Mouse (Mus musculus): ENCODE measurements around the gene Tnnt3. TPM values are rescaled to one million over a fixed set of nuclear protein-coding genes. Genes with fewer than 3 reads are reported as not detected.

Tnnt3 gene
- total and polyA plus RNA-seq, 3 experiments, result not detected

- TF ChIP-seq MYB (IDR thresholded peaks at IDR 0.05; ENCODE audit: low read depth, low read length), result no peak
- TF ChIP-seq ZMIZ1 (IDR thresholded peaks at IDR 0.05; ENCODE audit: low read depth, low read length), result no peak
- no peak for TF ChIP-seq UBTF (IDR thresholded peaks at IDR 0.05; ENCODE audit: borderline replicate concordance, insufficient read depth, low read depth, low read length)
- TF ChIP-seq ELF1 (IDR thresholded peaks at IDR 0.05; ENCODE audit: low read depth, low read length), result no peak
- no peak for TF ChIP-seq TBP (IDR thresholded peaks at IDR 0.05; ENCODE audit: low read depth, low read length)
- no peak for TF ChIP-seq POLR2AphosphoS5 (IDR thresholded peaks at IDR 0.05; ENCODE audit: borderline replicate concordance, low read depth, low read length)
- no peak for TF ChIP-seq ZC3H11A (IDR thresholded peaks at IDR 0.05; ENCODE audit: low read depth, low read length)
- no peak for TF ChIP-seq ZNF384 (IDR thresholded peaks at IDR 0.05; ENCODE audit: low read depth, low read length)
- no peak for TF ChIP-seq TCF12 (IDR thresholded peaks at IDR 0.05; ENCODE audit: low read depth, low read length)
- TF ChIP-seq HCFC1 (IDR thresholded peaks at IDR 0.05; ENCODE audit: low read depth, low read length), result no peak
- TF ChIP-seq E2F4 (IDR thresholded peaks at IDR 0.05; ENCODE audit: borderline replicate concordance, low read depth, low read length), result no peak
- TF ChIP-seq USF2 (IDR thresholded peaks at IDR 0.05; ENCODE audit: borderline replicate concordance in 1 of 2, insufficient read depth in 1 of 2, low read depth in 1 of 2, low read length in 2 of 2), result no peak
- Histone ChIP-seq H3K9me3 (replicated peaks; ENCODE audit: insufficient read depth, low read length) (no peaks in the 10 kb centered on the region), H3K27ac (ENCODE audit: control insufficient read depth, low read depth, low read length) (no peak overlapping the region), H3K27me3 (ENCODE audit: control insufficient read depth in 1 of 2, insufficient read depth in 2 of 2, low read length in 2 of 2) (peaks cover 0 to 5% of the 10 kb centered on the region in 2 experiments; a peak in 2 of 4 replicates), H3K4me1 (ENCODE audit: control insufficient read depth in 1 of 2, insufficient read depth in 2 of 2, low read length in 2 of 2) (no peaks in the 10 kb centered on the region), H3K79me2 (ENCODE audit: control insufficient read depth, insufficient read depth, low read length, poor library complexity) (no peaks in the 10 kb centered on the region), H3K36me3 (ENCODE audit: control insufficient read depth in 1 of 2, insufficient read depth in 2 of 2, low read length in 2 of 2) (no peaks in the 10 kb centered on the region), H3K4me3 (ENCODE audit: control insufficient read depth in 1 of 2, insufficient read depth in 1 of 2, low read depth in 2 of 2, low read length in 2 of 2) (no peak overlapping the region), H3K9ac (ENCODE audit: control insufficient read depth, low read depth, low read length, poor library complexity, severe bottlenecking) (no peak overlapping the region)
- no peak for DNase-seq (ENCODE audit: low read depth, low spot score)
These were observed 25.2 kb upstream of the Tnnt3 start for GRCm38 (mm10) chr7:142473476-142473875.

DNA sequence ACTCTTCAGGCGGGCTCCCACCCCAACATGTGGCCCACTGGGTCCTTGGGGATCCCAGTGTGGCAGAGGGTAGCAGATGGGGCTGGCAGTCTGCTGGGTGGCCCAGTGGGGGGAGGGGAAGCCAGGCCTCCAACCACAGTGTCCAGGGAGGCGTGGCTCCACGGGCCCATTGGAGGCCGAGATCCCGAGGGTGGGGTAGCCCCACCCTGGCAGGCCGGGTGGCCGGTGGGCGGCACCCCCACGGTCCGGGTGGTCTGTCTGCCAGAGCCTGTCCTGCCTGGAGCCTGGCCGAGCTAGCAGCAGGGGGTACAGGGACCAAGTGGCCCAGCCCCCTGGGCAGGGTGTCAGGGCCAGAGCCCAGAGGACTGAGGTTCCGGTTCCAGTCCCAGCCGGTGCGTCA, 23.8 kb upstream of the Tnnt3 start:
- Histone ChIP-seq H3K79me2 (ENCODE audit: control insufficient read depth, insufficient read depth, low read length, poor library complexity) (no peaks in the 10 kb centered on the region), H3K9ac (ENCODE audit: control insufficient read depth, low read depth, low read length, poor library complexity, severe bottlenecking) (no peak overlapping the region), H3K9me3 (replicated peaks; ENCODE audit: insufficient read depth, low read length) (no peaks in the 10 kb centered on the region), H3K4me3 (ENCODE audit: control insufficient read depth in 1 of 2, insufficient read depth in 1 of 2, low read depth in 2 of 2, low read length in 2 of 2) (no peak overlapping the region), H3K4me1 (ENCODE audit: control insufficient read depth in 1 of 2, insufficient read depth in 2 of 2, low read length in 2 of 2) (no peaks in the 10 kb centered on the region), H3K36me3 (ENCODE audit: control insufficient read depth in 1 of 2, insufficient read depth in 2 of 2, low read length in 2 of 2) (no peaks in the 10 kb centered on the region), H3K27ac (ENCODE audit: control insufficient read depth, low read depth, low read length) (no peak overlapping the region), H3K27me3 (ENCODE audit: control insufficient read depth in 1 of 2, insufficient read depth in 2 of 2, low read length in 2 of 2) (peaks cover 0 to 5% of the 10 kb centered on the region in 2 experiments)
- no peak for DNase-seq (ENCODE audit: low read depth, low spot score)
- TF ChIP-seq USF2 (IDR thresholded peaks at IDR 0.05; ENCODE audit: borderline replicate concordance in 1 of 2, insufficient read depth in 1 of 2, low read depth in 1 of 2, low read length in 2 of 2) (no peak), GATA1 (IDR thresholded peaks at IDR 0.05; ENCODE audit: low read depth, low read length) (no peak), TAL1 (IDR thresholded peaks at IDR 0.05; ENCODE audit: low read length) (no peak), MYB (IDR thresholded peaks at IDR 0.05; ENCODE audit: low read depth, low read length) (no peak), TBP (IDR thresholded peaks at IDR 0.05; ENCODE audit: low read depth, low read length) (no peak), TCF12 (IDR thresholded peaks at IDR 0.05; ENCODE audit: low read depth, low read length) (no peak), NELFE (IDR thresholded peaks at IDR 0.05; ENCODE audit: low read depth, low read length) (no peak), ELF1 (IDR thresholded peaks at IDR 0.05; ENCODE audit: low read depth, low read length) (no peak), HCFC1 (IDR thresholded peaks at IDR 0.05; ENCODE audit: low read depth, low read length) (no peak), RAD21 (IDR thresholded peaks at IDR 0.05; ENCODE audit: low read depth, low read length) (no peak), ETS1 (IDR thresholded peaks at IDR 0.05; ENCODE audit: low read depth, low read length) (no peak), MEF2A (IDR thresholded peaks at IDR 0.05; ENCODE audit: extremely low read depth, insufficient replicate concordance, low read depth, low read length, poor library complexity, severe bottlenecking) (no peak), JUND (IDR thresholded peaks at IDR 0.05; ENCODE audit: low read depth, low read length) (no peak), POLR2AphosphoS2 (IDR thresholded peaks at IDR 0.05; ENCODE audit: low read length) (no peak), MAFK (IDR thresholded peaks at IDR 0.05; ENCODE audit: borderline replicate concordance, low read depth, low read length) (no peak), RCOR1 (IDR thresholded peaks at IDR 0.05; ENCODE audit: low read depth, low read length) (no peak)
